Mouse (Mus musculus): Measurements from ENCODE around the gene Rps6kb2.

- TF ChIP-seq CHD2 (IDR thresholded peaks at IDR 0.05; ENCODE audit: low read depth, low read length) (no peak), MAFK (IDR thresholded peaks at IDR 0.05; ENCODE audit: insufficient read depth, low read depth, low read length) (no peak), ZC3H11A (IDR thresholded peaks at IDR 0.05; ENCODE audit: borderline replicate concordance, low read depth, low read length) (no peak), HCFC1 (IDR thresholded peaks at IDR 0.05; ENCODE audit: borderline replicate concordance, insufficient read depth, low read length) (no peak), ZNF384 (IDR thresholded peaks at IDR 0.05; ENCODE audit: low read depth, low read length) (no peak)
These were observed 40.0 kb upstream of the Rps6kb2 start for GRCm38 (mm10) chr19:4203148-4203547.
